Mouse (Mus musculus) cerebellum, adult 2 months (tissue): ENCODE data around the gene Nim1k.

Source experiments
- CTCF ChIP-seq: fragments of 200-500 bp; IDR thresholded peaks from 2 replicates; pipeline ENCODE4 v1.5.1; 2011; ENCODE audit warnings: low read depth, mild to moderate bottlenecking, control low read depth, low read length, moderate library complexity, borderline replicate concordance; ENCODE audit not compliant: insufficient read depth
- POLR2A ChIP-seq: fragments of 200-500 bp; IDR thresholded peaks from 2 replicates; pipeline ENCODE4 v1.6.1; 2011; ENCODE audit warnings: low read length, control low read depth, borderline replicate concordance; ENCODE audit not compliant: insufficient read depth

DNA sequence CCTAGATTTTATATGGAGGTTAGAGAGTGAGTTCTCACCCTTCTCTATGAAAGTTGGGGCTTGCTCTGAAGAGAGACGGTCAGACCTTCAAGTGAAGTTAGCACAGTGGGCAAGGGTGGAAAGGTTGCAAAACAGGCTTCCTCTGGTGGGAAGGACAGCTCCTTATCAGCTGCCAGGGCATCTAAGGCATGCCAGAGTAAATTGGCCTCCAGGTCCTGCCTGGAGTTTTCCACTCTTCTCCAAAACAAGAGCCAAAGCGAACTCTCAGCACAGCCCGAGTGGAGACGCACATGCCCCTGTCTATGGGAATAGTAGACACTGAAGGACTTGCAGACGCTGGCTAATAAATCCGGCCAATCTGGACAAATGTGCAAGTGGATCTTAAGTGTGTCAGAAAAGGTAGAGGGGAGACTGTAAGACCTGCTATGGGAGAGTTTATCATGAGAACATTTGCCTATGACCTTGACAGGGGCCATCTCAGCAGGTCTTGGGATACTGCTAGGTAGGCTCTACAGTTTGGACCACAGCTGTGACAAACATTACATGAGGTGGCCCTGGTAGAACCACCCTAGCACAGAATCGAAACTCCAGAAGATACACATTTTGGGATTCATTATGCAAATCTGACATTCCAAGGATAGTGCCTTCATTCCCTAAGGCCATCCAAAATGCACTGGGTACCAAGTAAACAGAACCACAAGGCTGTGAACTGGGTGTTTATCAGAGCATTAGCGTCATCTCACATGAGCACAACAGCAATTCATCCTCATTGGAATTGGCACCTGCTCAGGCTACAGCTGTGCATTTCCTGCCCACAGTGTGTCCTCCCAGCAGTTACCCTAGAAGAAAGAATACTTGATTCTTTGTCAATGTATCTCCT, 46.1 kb downstream of the Nim1k start:
- TF ChIP-seq POLR2A: no peak
- TF ChIP-seq CTCF: no peak
